Mouse (Mus musculus): ENCODE results near the gene Ttll3.

DNA sequence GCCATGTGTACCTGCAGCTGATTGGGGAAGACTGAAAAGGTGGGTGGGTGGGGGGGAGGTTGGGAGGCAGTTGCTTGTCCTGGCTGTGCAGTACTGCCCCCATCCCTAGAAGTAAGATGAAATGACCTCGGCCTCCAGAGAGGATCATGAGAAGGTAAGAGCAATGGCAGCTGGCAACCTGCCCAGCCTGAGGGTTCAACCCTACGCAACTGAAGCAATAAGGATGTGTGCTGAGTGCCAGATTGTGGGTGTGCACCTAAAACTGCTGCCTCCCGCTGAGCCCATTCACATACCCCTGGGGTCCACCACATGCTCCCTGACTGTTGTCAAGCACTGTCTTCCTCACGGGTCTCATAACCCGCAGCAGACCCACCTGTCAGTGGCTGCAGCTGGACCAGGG, 27.4 kb downstream of the Ttll3 start:
- TF ChIP-seq CTCF (conservative IDR thresholded peaks at IDR 0.05 in 1 of 2, IDR thresholded peaks at IDR 0.05 in 1 of 2; ENCODE audit: low read depth in 2 of 2, low read length in 2 of 2) (no peak), MXI1 (IDR thresholded peaks at IDR 0.05; ENCODE audit: low read depth, low read length) (no peak), POLR2A (IDR thresholded peaks at IDR 0.05; ENCODE audit: low read depth, low read length) (no peak), EP300 (IDR thresholded peaks at IDR 0.05; ENCODE audit: low read length) (no peak), POLR2AphosphoS2 (IDR thresholded peaks at IDR 0.05; ENCODE audit: low read depth, low read length) (no peak), CHD2 (IDR thresholded peaks at IDR 0.05; ENCODE audit: low read length) (no peak), MAZ (IDR thresholded peaks at IDR 0.05; ENCODE audit: low read depth, low read length) (no peak), CHD1 (IDR thresholded peaks at IDR 0.05; ENCODE audit: low read depth, low read length) (no peak), E2F4 (IDR thresholded peaks at IDR 0.05; ENCODE audit: insufficient replicate concordance, low read depth, low read length) (no peak)

Data from CH12.LX (cell line).